Mouse (Mus musculus) lung, postnatal 25 days (tissue): ENCODE results near the gene Fam89a.
A peak's percentile ranks its signal among the peaks of the same experiment; 100 is the strongest.

Experiments used
- DNase-seq: peaks from one replicate; pipeline ENCODE4 v3.0.0; 2022; ENCODE audit warnings: low spot score

Gene Fam89a

GRCm38 (mm10) chr8:124752325-124752862, 762 bp upstream of the Fam89a start:
- DNase-seq, result no peak

GRCm38 (mm10) chr8:124751191-124751590, 441 bp downstream of the Fam89a start:
- DNase-seq, result no peak

- DNase-seq, result no peak
Observed at GRCm38 (mm10) chr8:124746661-124747060, 5.0 kb downstream of the Fam89a start.

- DNase-seq, result peak; percentile 30
Observed at GRCm38 (mm10) chr8:124739268-124739667, 12.4 kb downstream of the Fam89a start.

GRCm38 (mm10) chr8:124735371-124735911, 16.2 kb downstream of the Fam89a start:
- no peak for DNase-seq

GRCm38 (mm10) chr8:124732828-124733227, 18.8 kb downstream of the Fam89a start:
- DNase-seq, result no peak

GRCm38 (mm10) chr8:124724301-124724700, 27.3 kb downstream of the Fam89a start:
- no peak for DNase-seq

- DNase-seq, result peak; percentile 98
Observed at GRCm38 (mm10) chr8:124721862-124722515, 29.6 kb downstream of the Fam89a start, which contains the start of the genes Ttc13 and Arv1. Gene Ttc13 (minus strand): TSS chr8:124721983. Gene Arv1 (plus strand): TSS chr8:124722139.

GRCm38 (mm10) chr8:124720938-124721861, 30.4 kb downstream of the Fam89a start:
- no peak for DNase-seq

GRCm38 (mm10) chr8:124720133-124720532, 31.5 kb downstream of the Fam89a start:
- DNase-seq, result no peak

- no peak for DNase-seq
Observed at GRCm38 (mm10) chr8:124715736-124716135, 35.9 kb downstream of the Fam89a start.

- no peak for DNase-seq
Observed at GRCm38 (mm10) chr8:124713207-124713606, 38.4 kb downstream of the Fam89a start.

- DNase-seq, result no peak
Observed at GRCm38 (mm10) chr8:124705823-124706222, 45.8 kb downstream of the Fam89a start.

- no peak for DNase-seq
Observed at GRCm38 (mm10) chr8:124704376-124704775, 47.3 kb downstream of the Fam89a start.

GRCm38 (mm10) chr8:124703526-124703925, 48.1 kb downstream of the Fam89a start:
- DNase-seq, result no peak

GRCm38 (mm10) chr8:124702183-124702582, 49.4 kb downstream of the Fam89a start:
- DNase-seq, result no peak

GRCm38 (mm10) chr8:124701023-124701422, 50.6 kb downstream of the Fam89a start:
- peak; percentile 63 for DNase-seq

- DNase-seq, result no peak
Observed at GRCm38 (mm10) chr8:124700271-124700670, 51.4 kb downstream of the Fam89a start.

GRCm38 (mm10) chr8:124695424-124696100, 56.1 kb downstream of the Fam89a start:
- DNase-seq, result no peak

- peak; percentile 76 for DNase-seq
Observed at GRCm38 (mm10) chr8:124691706-124692105, 59.9 kb downstream of the Fam89a start.
